Mouse (Mus musculus) hindbrain, embryonic 13.5 days (tissue): ENCODE measurements at regions not wholly inside any gene's neighbourhood (a gene's known extent, or its start where the extent isn't known, plus 50 kb on each side); places are given as distances from the start of the nearest gene placed in this dataset.

Experiments used
- ATAC-seq: fragments of 200-750 bp; cut with Nextera tagmentation; 2 replicates; pipeline ENCODE4 v1.8.0; 2017; ENCODE audit warnings: moderate TSS enrichment; ENCODE audit not compliant: low FRiP score
- H3K27ac ChIP-seq: fragments of 300-500 bp; sonication (generic); 2 replicates; pipeline ENCODE4 v1.5.1; 2015; ENCODE audit warnings: inconsistent platforms, mild to moderate bottlenecking, moderate library complexity
- H3K27me3 ChIP-seq: fragments of 300-500 bp; sonication (generic); 2 replicates; pipeline ENCODE4 v1.6.1; 2015; ENCODE audit warnings: mild to moderate bottlenecking, inconsistent platforms
- H3K36me3 ChIP-seq: fragments of 300-500 bp; sonication (generic); 2 replicates; pipeline ENCODE4 v1.6.1; 2015; ENCODE audit warnings: mild to moderate bottlenecking, inconsistent platforms
- H3K4me1 ChIP-seq: fragments of 300-500 bp; sonication (generic); replicated peaks from 2 replicates; pipeline ENCODE4 v1.6.1; 2015; ENCODE audit warnings: inconsistent platforms
- H3K4me2 ChIP-seq: fragments of 300-500 bp; sonication (generic); 2 replicates; pipeline ENCODE4 v1.6.1; 2015; ENCODE audit warnings: inconsistent platforms, mild to moderate bottlenecking, moderate library complexity
- H3K4me3 ChIP-seq: fragments of 300-500 bp; sonication (generic); 2 replicates; pipeline ENCODE4 v1.5.1; 2015; ENCODE audit warnings: mild to moderate bottlenecking, inconsistent platforms
- H3K9ac ChIP-seq: fragments of 300-500 bp; sonication (generic); 2 replicates; pipeline ENCODE4 v1.6.1; 2015; ENCODE audit warnings: mild to moderate bottlenecking, inconsistent platforms
- H3K9me3 ChIP-seq: fragments of 300-500 bp; sonication (generic); 2 replicates; pipeline ENCODE4 v1.6.1; 2016; ENCODE audit warnings: inconsistent platforms
- WGBS: fragments of 180-500 bp; shearing (Covaris S2); methylation state at CpG from one replicate; pipeline ENCODE4 v1.1.7; 2015; 5-methylcytosine and 5-hydroxymethylcytosine counted together

- Histone ChIP-seq H3K9me3 (no peaks in the 10 kb centered on the region), H3K4me3 (no peak overlapping the region), H3K4me1 (no peaks in the 10 kb centered on the region), H3K4me2 (no peak overlapping the region), H3K27ac (no peak overlapping the region), H3K9ac (no peak overlapping the region), H3K27me3 (no peaks in the 10 kb centered on the region), H3K36me3 (no peaks in the 10 kb centered on the region)
- no peak for ATAC-seq
- WGBS = 32% methylated on average over 5 of the region's 5 CpGs
Observed at GRCm38 (mm10) chr6:133904501-133904900, 50.9 kb upstream of the Kap start.

GRCm38 (mm10) chr6:133934667-133935066 is 81.1 kb upstream of the Kap start:
- no peaks in the 10 kb centered on the region for H3K27me3 ChIP-seq
- no peak for ATAC-seq
- H3K9me3 ChIP-seq = no peaks in the 10 kb centered on the region
- no peak overlapping the region for H3K9ac ChIP-seq
- no peaks in the 10 kb centered on the region for H3K4me1 ChIP-seq
- 94% methylated on average over 7 of the region's 7 CpGs for WGBS
- H3K4me3 ChIP-seq = no peak overlapping the region
- no peak overlapping the region for H3K27ac ChIP-seq
- no peaks in the 10 kb centered on the region for H3K36me3 ChIP-seq
- no peak overlapping the region for H3K4me2 ChIP-seq

- WGBS = 97% methylated on average over 2 of the region's 2 CpGs
Observed at GRCm38 (mm10) chr6:133935671-133936070, 82.1 kb upstream of the Kap start.

GRCm38 (mm10) chr6:133959902-133960634 is 75.4 kb upstream of the Etv6 start:
- Histone ChIP-seq H3K36me3 (no peaks in the 10 kb centered on the region), H3K4me1 (no peaks in the 10 kb centered on the region), H3K27ac (no peak overlapping the region), H3K27me3 (no peaks in the 10 kb centered on the region), H3K9me3 (no peaks in the 10 kb centered on the region), H3K4me2 (no peak overlapping the region), H3K9ac (no peak overlapping the region), H3K4me3 (no peak overlapping the region)
- 0 out of 2 replicates have a peak, but pooled peaks have one; percentile 28 for ATAC-seq
- 86% methylated on average over 11 of the region's 11 CpGs for WGBS

More at GRCm38 (mm10) chr6:133935671-133936070, 82.1 kb upstream of the Kap start:
- Histone ChIP-seq H3K36me3 (no peaks in the 10 kb centered on the region), H3K27ac (no peak overlapping the region), H3K4me2 (no peak overlapping the region), H3K4me1 (no peaks in the 10 kb centered on the region), H3K9me3 (no peaks in the 10 kb centered on the region), H3K9ac (no peak overlapping the region), H3K4me3 (no peak overlapping the region), H3K27me3 (no peaks in the 10 kb centered on the region)
- no peak for ATAC-seq

GRCm38 (mm10) chr6:133960713-133961112 is 74.8 kb upstream of the Etv6 start:
- Histone ChIP-seq H3K4me2 (no peak overlapping the region), H3K4me1 (no peaks in the 10 kb centered on the region), H3K36me3 (no peaks in the 10 kb centered on the region), H3K27ac (no peak overlapping the region), H3K9me3 (no peaks in the 10 kb centered on the region), H3K9ac (no peak overlapping the region), H3K27me3 (no peaks in the 10 kb centered on the region), H3K4me3 (no peak overlapping the region)
- ATAC-seq = no peak
- WGBS = 24% methylated on average over 7 of the region's 7 CpGs

GRCm38 (mm10) chr6:133962641-133963040 is 72.9 kb upstream of the Etv6 start:
- WGBS = 86% methylated on average over 5 of the region's 5 CpGs
- ATAC-seq = no peak
- H3K4me3 ChIP-seq = no peak overlapping the region
- no peak overlapping the region for H3K9ac ChIP-seq
- no peaks in the 10 kb centered on the region for H3K36me3 ChIP-seq
- H3K4me2 ChIP-seq = no peak overlapping the region
- no peaks in the 10 kb centered on the region for H3K4me1 ChIP-seq
- no peak overlapping the region for H3K27ac ChIP-seq
- no peaks in the 10 kb centered on the region for H3K9me3 ChIP-seq
- H3K27me3 ChIP-seq = no peaks in the 10 kb centered on the region

GRCm38 (mm10) chr6:133963264-133963663 is 72.2 kb upstream of the Etv6 start:
- WGBS = 78% methylated on average over 6 of the region's 6 CpGs
- no peak for ATAC-seq
- Histone ChIP-seq H3K36me3 (no peaks in the 10 kb centered on the region), H3K4me3 (no peak overlapping the region), H3K9ac (no peak overlapping the region), H3K4me1 (no peaks in the 10 kb centered on the region), H3K9me3 (no peaks in the 10 kb centered on the region), H3K27ac (no peak overlapping the region), H3K27me3 (no peaks in the 10 kb centered on the region), H3K4me2 (no peak overlapping the region)

GRCm38 (mm10) chr6:133967286-133967685 is 68.2 kb upstream of the Etv6 start:
- Histone ChIP-seq H3K4me1 (no peaks in the 10 kb centered on the region), H3K9me3 (no peaks in the 10 kb centered on the region), H3K9ac (no peak overlapping the region), H3K36me3 (no peaks in the 10 kb centered on the region), H3K27me3 (no peaks in the 10 kb centered on the region), H3K27ac (no peak overlapping the region), H3K4me2 (no peak overlapping the region), H3K4me3 (no peak overlapping the region)
- ATAC-seq = no peak
- WGBS = 93% methylated on average over 3 of the region's 3 CpGs

- H3K4me3 ChIP-seq = no peak overlapping the region
- WGBS = 71% methylated on average over 6 of the region's 6 CpGs
- H3K4me2 ChIP-seq = no peak overlapping the region
- ATAC-seq = no peak
- H3K9me3 ChIP-seq = no peaks in the 10 kb centered on the region
- no peaks in the 10 kb centered on the region for H3K36me3 ChIP-seq
- no peaks in the 10 kb centered on the region for H3K27me3 ChIP-seq
- no peak overlapping the region for H3K9ac ChIP-seq
- H3K4me1 ChIP-seq = no peaks in the 10 kb centered on the region
- H3K27ac ChIP-seq = no peak overlapping the region
Observed at GRCm38 (mm10) chr6:133972054-133972705, 63.3 kb upstream of the Etv6 start.

- Histone ChIP-seq H3K36me3 (no peaks in the 10 kb centered on the region), H3K27me3 (no peaks in the 10 kb centered on the region), H3K4me3 (no peak overlapping the region), H3K4me2 (no peak overlapping the region), H3K9ac (no peak overlapping the region), H3K4me1 (no peaks in the 10 kb centered on the region), H3K9me3 (no peaks in the 10 kb centered on the region), H3K27ac (no peak overlapping the region)
- ATAC-seq = no peak
- WGBS = 91% methylated on average over 7 of the region's 7 CpGs
Observed at GRCm38 (mm10) chr6:133973205-133973838, 62.2 kb upstream of the Etv6 start.

- no peak for ATAC-seq
- no peaks in the 10 kb centered on the region for H3K36me3 ChIP-seq
- no peak overlapping the region for H3K9ac ChIP-seq
- WGBS = 92% methylated on average over 1 of the region's 1 CpGs
- H3K9me3 ChIP-seq = no peaks in the 10 kb centered on the region
- no peak overlapping the region for H3K4me3 ChIP-seq
- no peak overlapping the region for H3K27ac ChIP-seq
- H3K4me1 ChIP-seq = no peaks in the 10 kb centered on the region
- H3K4me2 ChIP-seq = no peak overlapping the region
- H3K27me3 ChIP-seq = no peaks in the 10 kb centered on the region
Observed at GRCm38 (mm10) chr6:133975951-133976350, 59.5 kb upstream of the Etv6 start.

GRCm38 (mm10) chr6:133976854-133977253 is 58.6 kb upstream of the Etv6 start:
- Histone ChIP-seq H3K4me3 (no peak overlapping the region), H3K27ac (no peak overlapping the region), H3K9me3 (no peaks in the 10 kb centered on the region), H3K27me3 (no peaks in the 10 kb centered on the region), H3K36me3 (no peaks in the 10 kb centered on the region), H3K4me2 (no peak overlapping the region), H3K4me1 (no peaks in the 10 kb centered on the region), H3K9ac (0 out of 2 replicates have a peak overlapping the region, but pooled peaks have one; percentile 19)
- 61% methylated on average over 6 of the region's 6 CpGs for WGBS
- ATAC-seq = no peak
